Mouse (Mus musculus): ENCODE results near the gene Bax. TPM values are rescaled to one million over a fixed set of nuclear protein-coding genes. Genes with fewer than 3 reads are reported as not detected.
"Not testable (repeated sequence)": the region's sequence is repeated elsewhere in the genome, so short reads cannot be mapped to it uniquely, and the experiment has no call there.

Bax gene
- polyA plus RNA-seq, 2 experiments from 2014 or later: 94.5 to 202 TPM

- peak; percentile 69 for ATAC-seq
These were observed 14.8 kb upstream of the Bax start, which contains the start of gene Tulp2 for GRCm38 (mm10) chr7:45481374-45481927. Gene Tulp2 (plus strand): TSS chr7:45481877.

- ATAC-seq: not testable (repeated sequence)
These were observed 13.6 kb upstream of the Bax start for GRCm38 (mm10) chr7:45480310-45480709.

- no peak for ATAC-seq
These were observed 12.1 kb upstream of the Bax start for GRCm38 (mm10) chr7:45478774-45479173.

GRCm38 (mm10) chr7:45477003-45477402 lies 10.3 kb upstream of the Bax start:
- ATAC-seq: peak; percentile 68

GRCm38 (mm10) chr7:45476453-45476852 lies 9.8 kb upstream of the Bax start:
- no peak for ATAC-seq

GRCm38 (mm10) chr7:45475291-45475969 lies 8.7 kb upstream of the Bax start:
- ATAC-seq: no peak

- peak; percentile 55 for ATAC-seq
These were observed 4.2 kb upstream of the Bax start for GRCm38 (mm10) chr7:45470869-45471268.

GRCm38 (mm10) chr7:45467090-45467670 lies 482 bp upstream of the Bax start:
- ATAC-seq: peak; percentile 15

- ATAC-seq: no peak
These were observed 1.1 kb downstream of the Bax start for GRCm38 (mm10) chr7:45465549-45465948.

- ATAC-seq: no peak
These were observed 1.6 kb downstream of the Bax start for GRCm38 (mm10) chr7:45465112-45465511.

- no peak for ATAC-seq
These were observed 2.5 kb downstream of the Bax start for GRCm38 (mm10) chr7:45463987-45464778.

- ATAC-seq: not testable (repeated sequence)
These were observed 3.8 kb downstream of the Bax start for GRCm38 (mm10) chr7:45462868-45463267.

GRCm38 (mm10) chr7:45462325-45462724 lies 4.4 kb downstream of the Bax start:
- no peak for ATAC-seq

GRCm38 (mm10) chr7:45461781-45462180 lies 4.9 kb downstream of the Bax start:
- no peak for ATAC-seq

- no peak for ATAC-seq
These were observed 5.4 kb downstream of the Bax start for GRCm38 (mm10) chr7:45461326-45461725.

- no peak for ATAC-seq
These were observed 5.8 kb downstream of the Bax start for GRCm38 (mm10) chr7:45460860-45461314.

- no peak for ATAC-seq
These were observed 6.3 kb downstream of the Bax start for GRCm38 (mm10) chr7:45460377-45460776.

GRCm38 (mm10) chr7:45459564-45460140 lies 7.0 kb downstream of the Bax start, which contains the start of gene Ftl1:
Gene Ftl1 (minus strand): TSS chr7:45459884.
- peak; percentile 89 for ATAC-seq

- ATAC-seq: peak; percentile 45
These were observed 7.7 kb downstream of the Bax start for GRCm38 (mm10) chr7:45458748-45459563.

- ATAC-seq: no peak
These were observed 9.3 kb downstream of the Bax start for GRCm38 (mm10) chr7:45457204-45458060.

GRCm38 (mm10) chr7:45456721-45457203 lies 9.9 kb downstream of the Bax start:
- ATAC-seq: no peak
